Mouse (Mus musculus): ENCODE data around the gene Mybbp1a. TPM values are rescaled to one million over a fixed set of nuclear protein-coding genes. Genes with fewer than 3 reads are reported as not detected.
"Not testable (repeated sequence)": the region's sequence is repeated elsewhere in the genome, so short reads cannot be mapped to it uniquely, and the experiment has no call there.

The Mybbp1a gene
- polyA plus RNA-seq, 1 experiment from 2014 or later: 236 TPM

- H3K27ac ChIP-seq (replicated peaks): peak overlapping the region; percentile 73
- WGBS: 2% methylated on average over 4 of the region's 4 CpGs
- no peaks in the 10 kb centered on the region for H3K36me3 ChIP-seq
- peaks cover 32% of the 10 kb centered on the region for H3K27me3 ChIP-seq (ENCODE audit: low read depth, poor library complexity, severe bottlenecking)
- H3K9me3 ChIP-seq (replicated peaks): no peaks in the 10 kb centered on the region
- peaks cover 19% of the 10 kb centered on the region for H3K4me1 ChIP-seq
- DNase-seq (ENCODE audit: low spot score): peak; percentile 35
- H3K4me3 ChIP-seq: no peak overlapping the region
Observed at GRCm38 (mm10) chr11:72417376-72417775, 23.8 kb upstream of the Mybbp1a start.

DNA sequence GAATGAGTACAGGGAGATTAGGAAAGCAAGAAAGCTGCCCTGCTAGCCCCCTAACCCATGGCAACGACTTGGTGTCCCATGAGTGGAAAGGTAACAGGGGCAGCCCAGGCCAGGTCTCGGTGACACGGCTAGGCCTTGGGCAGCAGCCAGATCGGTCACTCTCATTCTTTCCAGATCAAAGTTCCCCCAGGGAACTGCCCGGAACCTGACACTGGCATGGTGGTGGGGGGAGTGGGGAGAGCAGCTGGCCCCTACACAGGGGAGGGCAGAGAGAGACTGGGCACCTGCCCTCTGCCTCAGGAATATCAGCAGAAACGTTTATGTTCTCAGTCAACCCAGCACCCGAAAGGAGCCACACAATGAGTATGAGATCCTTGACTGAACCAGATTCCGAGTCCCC, 22.9 kb upstream of the Mybbp1a start:
- H3K27me3 ChIP-seq (ENCODE audit: low read depth, poor library complexity, severe bottlenecking): peaks cover 24% of the 10 kb centered on the region

DNA sequence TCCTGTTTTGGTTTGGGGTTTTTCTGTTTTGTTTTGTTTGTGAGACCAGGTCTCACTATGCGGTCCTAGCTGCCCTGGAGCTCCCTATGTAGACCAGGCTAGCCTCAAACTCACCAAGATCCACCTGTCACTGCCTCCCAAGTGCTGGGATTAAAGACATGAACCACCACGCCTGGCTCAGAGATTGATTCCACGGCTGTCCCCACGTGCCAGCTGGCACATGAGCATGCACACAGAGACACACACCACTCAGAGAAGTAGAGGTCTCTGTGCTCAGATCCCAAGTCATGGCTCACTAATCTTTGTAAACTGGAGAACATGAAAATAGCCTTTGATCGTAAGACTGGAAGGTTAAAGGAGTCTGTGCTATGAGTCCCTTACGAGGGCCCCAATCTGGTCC, 22.1 kb upstream of the Mybbp1a start:
- DNase-seq (ENCODE audit: low spot score): no peak
- Histone ChIP-seq H3K4me3 (no peak overlapping the region), H3K9me3 (replicated peaks) (no peaks in the 10 kb centered on the region), H3K36me3 (no peaks in the 10 kb centered on the region), H3K27me3 (ENCODE audit: low read depth, poor library complexity, severe bottlenecking) (peaks cover 16% of the 10 kb centered on the region), H3K4me1 (peaks cover 19% of the 10 kb centered on the region), H3K27ac (replicated peaks) (no peak overlapping the region)
- WGBS: 92% methylated on average over 6 of the region's 6 CpGs

More for the DNA sequence above, 22.9 kb upstream of the Mybbp1a start:
- H3K9me3 ChIP-seq (replicated peaks): no peaks in the 10 kb centered on the region
- no peak for DNase-seq (ENCODE audit: low spot score)
- no peak overlapping the region for H3K4me3 ChIP-seq
- peak overlapping the region; percentile 73 for H3K27ac ChIP-seq (replicated peaks)
- whole genome bisulfite sequencing: 48% methylated on average over 8 of the region's 8 CpGs
- peaks cover 19% of the 10 kb centered on the region for H3K4me1 ChIP-seq
- no peaks in the 10 kb centered on the region for H3K36me3 ChIP-seq

DNA sequence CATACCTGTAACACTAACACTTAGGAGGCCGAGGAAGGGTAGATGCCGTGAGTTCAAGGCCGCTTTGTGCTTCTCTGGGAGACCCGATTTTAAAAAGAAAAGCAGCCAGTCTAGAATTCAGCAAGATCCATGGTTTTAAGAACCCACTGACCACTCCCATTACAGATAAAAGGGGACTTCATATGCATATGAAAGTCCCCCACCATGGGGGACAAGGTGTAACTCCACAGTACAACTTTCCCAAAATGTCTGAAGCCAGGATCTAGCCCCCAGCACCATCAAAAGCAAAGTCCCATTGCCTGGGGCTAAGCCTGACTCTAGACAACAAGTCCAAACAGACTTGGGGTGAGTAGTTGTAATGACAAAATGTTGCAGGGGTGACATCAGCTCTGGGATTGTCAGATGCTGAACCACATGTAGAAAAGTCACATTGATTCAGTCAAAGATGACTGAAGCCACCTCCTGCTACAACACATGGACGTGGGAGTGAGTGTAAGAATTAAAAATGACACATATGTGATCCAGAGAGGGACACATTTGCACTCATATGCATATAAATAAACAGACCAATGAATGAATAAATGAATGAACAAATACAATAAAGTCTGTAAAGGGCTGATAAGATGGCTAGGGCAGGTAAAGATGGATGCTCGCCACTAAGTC, 20.6 kb upstream of the Mybbp1a start:
- Histone ChIP-seq H3K4me3 (no peak overlapping the region), H3K9me3 (replicated peaks) (0 out of 2 replicates have a peak, but pooled peaks cover 3% of the 10 kb centered on the region)
- WGBS: 86% methylated on average over 6 of the region's 6 CpGs

DNA sequence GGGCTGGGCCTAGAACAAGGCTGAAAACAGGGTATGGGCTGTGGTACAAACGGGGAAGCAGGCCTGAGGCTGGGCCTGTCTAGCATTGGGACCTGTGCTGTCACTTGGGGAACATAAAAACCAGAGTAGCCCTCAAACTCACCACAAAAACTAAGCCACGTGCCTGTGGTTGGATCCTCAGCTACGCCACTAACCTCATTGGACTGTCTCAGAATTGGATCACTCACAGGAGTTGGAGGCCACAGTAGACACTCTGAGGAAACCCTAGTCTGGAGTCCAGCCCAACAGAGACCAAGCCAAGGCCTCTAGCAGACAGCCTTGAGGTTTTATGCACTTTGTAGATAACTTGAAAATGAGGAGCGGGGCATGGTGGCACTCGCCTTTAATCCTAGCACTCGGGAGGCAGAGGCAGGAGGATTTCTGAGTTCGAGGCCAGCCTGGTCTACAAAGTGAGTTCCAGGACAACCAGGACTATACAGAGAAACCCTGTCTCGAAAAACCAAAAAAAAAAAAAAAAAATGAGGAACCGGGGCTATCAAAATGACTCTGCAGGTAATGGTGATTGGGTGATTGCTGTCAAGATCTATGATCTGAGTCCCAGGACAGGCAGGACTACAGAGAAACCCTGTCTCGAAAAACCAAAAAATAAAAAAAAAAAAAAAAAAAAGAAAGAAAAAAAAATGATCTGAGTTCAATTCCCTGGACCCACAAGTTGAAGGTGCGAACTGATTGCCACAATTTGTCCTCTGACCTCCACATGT, 19.5 kb upstream of the Mybbp1a start:
- 91% methylated on average over 11 of the region's 11 CpGs for WGBS
- Histone ChIP-seq H3K27me3 (ENCODE audit: low read depth, poor library complexity, severe bottlenecking) (no peaks in the 10 kb centered on the region), H3K27ac (replicated peaks) (no peak overlapping the region), H3K4me3 (no peak overlapping the region), H3K9me3 (replicated peaks) (0 out of 2 replicates have a peak, but pooled peaks cover 3% of the 10 kb centered on the region), H3K36me3 (no peaks in the 10 kb centered on the region), H3K4me1 (peaks cover 18% of the 10 kb centered on the region)
- DNase-seq (ENCODE audit: low spot score): no peak

More for the DNA sequence above, 20.6 kb upstream of the Mybbp1a start:
- Histone ChIP-seq H3K4me1 (peaks cover 19% of the 10 kb centered on the region), H3K27me3 (ENCODE audit: low read depth, poor library complexity, severe bottlenecking) (no peaks in the 10 kb centered on the region), H3K27ac (replicated peaks) (no peak overlapping the region), H3K36me3 (no peaks in the 10 kb centered on the region)
- no peak for DNase-seq (ENCODE audit: low spot score)

DNA sequence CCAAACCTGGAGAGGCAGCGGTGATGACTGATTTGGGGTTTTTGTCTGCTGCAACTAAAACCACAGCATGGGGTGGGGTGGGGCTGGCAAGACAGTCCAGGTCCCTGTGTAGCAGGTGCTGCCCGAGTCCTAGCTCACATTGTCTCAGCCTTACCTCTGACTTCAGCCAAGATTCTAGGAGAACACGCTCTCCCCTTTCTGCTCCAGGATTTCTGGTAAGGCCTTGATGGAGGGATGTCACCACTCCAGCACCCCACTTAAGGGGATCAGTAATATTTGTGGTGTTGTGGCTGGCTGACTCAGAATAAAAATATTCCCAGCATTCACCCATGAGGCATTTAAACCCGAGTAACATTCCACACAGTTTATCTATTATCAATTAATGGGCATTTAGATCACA, 17.5 kb upstream of the Mybbp1a start:
- WGBS: 91% methylated on average over 4 of the region's 4 CpGs
- Histone ChIP-seq H3K4me1 (no peaks in the 10 kb centered on the region; the same call in 1 of the 2 replicates), H3K27me3 (ENCODE audit: low read depth, poor library complexity, severe bottlenecking) (no peaks in the 10 kb centered on the region), H3K27ac (replicated peaks) (no peak overlapping the region), H3K9me3 (replicated peaks) (peaks cover 3% of the 10 kb centered on the region; the same call in 1 of the 2 replicates), H3K36me3 (no peaks in the 10 kb centered on the region), H3K4me3 (no peak overlapping the region)
- no peak for DNase-seq (ENCODE audit: low spot score)

DNA sequence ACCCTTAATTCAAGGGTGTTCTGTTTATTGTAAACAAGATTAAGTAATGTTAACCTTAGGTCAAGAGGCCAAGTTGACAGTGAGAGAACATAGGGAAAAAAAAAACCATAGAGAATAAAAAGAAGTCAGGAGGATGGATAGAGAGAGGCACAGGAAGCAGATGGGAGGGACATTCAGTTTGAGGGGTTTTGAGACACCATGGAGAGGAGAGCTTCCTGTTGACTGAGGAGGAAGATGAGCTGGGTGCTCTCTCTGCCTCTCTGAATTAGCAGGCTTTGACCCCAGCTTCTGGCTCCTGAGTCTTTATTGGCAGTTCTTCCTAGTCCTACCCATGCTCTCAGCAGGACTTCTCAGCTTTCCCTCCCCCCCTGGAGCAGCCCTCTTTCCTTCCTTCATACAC, 16.0 kb upstream of the Mybbp1a start:
- Histone ChIP-seq H3K9me3 (replicated peaks) (peaks cover 3% of the 10 kb centered on the region; the same call in 1 of the 2 replicates), H3K27me3 (ENCODE audit: low read depth, poor library complexity, severe bottlenecking) (no peaks in the 10 kb centered on the region), H3K4me1 (no peaks in the 10 kb centered on the region; the same call in 1 of the 2 replicates), H3K4me3 (no peak overlapping the region), H3K36me3 (no peaks in the 10 kb centered on the region), H3K27ac (replicated peaks) (no peak overlapping the region)
- no peak for DNase-seq (ENCODE audit: low spot score)

DNA sequence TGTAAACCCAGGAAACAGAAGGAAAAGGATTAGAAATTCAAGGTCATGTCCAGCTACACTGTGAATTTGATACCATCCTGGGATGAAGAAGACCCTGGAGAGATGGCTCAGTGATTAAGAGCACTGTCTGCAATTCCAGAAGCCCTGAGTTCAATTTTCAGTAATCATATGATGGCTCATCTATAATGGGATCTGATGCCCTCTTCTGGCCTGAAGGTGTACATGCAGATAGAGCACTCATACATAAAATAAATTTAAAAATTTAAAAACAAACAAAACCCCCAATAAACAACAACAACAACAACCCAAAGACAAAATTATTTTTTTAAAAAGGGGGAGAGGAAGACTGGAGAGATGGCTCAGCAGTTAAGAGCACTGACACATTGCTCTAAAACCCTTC, 14.3 kb upstream of the Mybbp1a start:
- Histone ChIP-seq H3K27me3 (ENCODE audit: low read depth, poor library complexity, severe bottlenecking) (no peaks in the 10 kb centered on the region), H3K4me1 (no peaks in the 10 kb centered on the region; the same call in 1 of the 2 replicates), H3K9me3 (replicated peaks) (peaks cover 3% of the 10 kb centered on the region; the same call in 1 of the 2 replicates), H3K4me3 (no peak overlapping the region), H3K36me3 (no peaks in the 10 kb centered on the region), H3K27ac (replicated peaks) (no peak overlapping the region)
- no peak for DNase-seq (ENCODE audit: low spot score)

GRCm38 (mm10) chr11:72428694-72429093, 12.5 kb upstream of the Mybbp1a start:
- Histone ChIP-seq H3K27me3 (ENCODE audit: low read depth, poor library complexity, severe bottlenecking) (no peaks in the 10 kb centered on the region), H3K4me1 (no peaks in the 10 kb centered on the region; the same call in 1 of the 2 replicates), H3K36me3 (no peaks in the 10 kb centered on the region), H3K4me3 (no peak overlapping the region), H3K9me3 (replicated peaks) (peaks cover 3% of the 10 kb centered on the region; the same call in 1 of the 2 replicates), H3K27ac (replicated peaks) (no peak overlapping the region; the same call in 1 of the 2 replicates)
- WGBS: 1% methylated on average over 5 of the region's 5 CpGs
- DNase-seq (ENCODE audit: low spot score): peak; percentile 72

DNA sequence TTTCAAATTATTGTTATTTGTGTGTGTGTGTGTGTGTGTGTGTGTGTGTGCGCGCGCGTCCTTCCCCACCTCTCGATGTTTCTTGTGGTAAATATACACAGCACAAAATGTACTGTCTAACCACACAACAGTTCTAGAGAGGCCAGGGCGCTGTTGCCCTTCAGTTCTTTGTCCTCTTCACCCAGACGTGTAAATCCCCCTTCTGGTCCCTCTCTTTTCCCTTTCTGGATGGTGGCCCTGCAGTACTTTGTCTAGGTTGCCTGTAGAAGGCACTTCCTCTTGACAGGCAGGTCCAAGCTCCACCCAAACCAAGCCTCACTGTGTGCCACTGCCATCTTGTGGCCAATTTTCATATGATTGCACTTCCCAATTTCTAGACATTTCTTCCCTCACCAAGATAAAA, 11.9 kb upstream of the Mybbp1a start:
- Histone ChIP-seq H3K4me3 (peak overlapping the region; percentile 31), H3K27ac (replicated peaks) (peak overlapping the region; percentile 59; the same call in 1 of the 2 replicates), H3K4me1 (no peaks in the 10 kb centered on the region; the same call in 1 of the 2 replicates), H3K9me3 (replicated peaks) (peaks cover 1% of the 10 kb centered on the region; the same call in 1 of the 2 replicates), H3K27me3 (ENCODE audit: low read depth, poor library complexity, severe bottlenecking) (no peaks in the 10 kb centered on the region), H3K36me3 (no peaks in the 10 kb centered on the region)
- 57% methylated on average over 7 of the region's 7 CpGs for WGBS
- DNase-seq (ENCODE audit: low spot score): peak; percentile 73

- 67% methylated on average over 9 of the region's 9 CpGs for WGBS
- not testable (repeated sequence) for DNase-seq (ENCODE audit: low spot score); H3K36me3 ChIP-seq; H3K4me1 ChIP-seq; H3K4me3 ChIP-seq; H3K27ac ChIP-seq (replicated peaks); H3K9me3 ChIP-seq (replicated peaks); H3K27me3 ChIP-seq (ENCODE audit: low read depth, poor library complexity, severe bottlenecking)
Observed at GRCm38 (mm10) chr11:72430311-72431068, 10.7 kb upstream of the Mybbp1a start.

DNA sequence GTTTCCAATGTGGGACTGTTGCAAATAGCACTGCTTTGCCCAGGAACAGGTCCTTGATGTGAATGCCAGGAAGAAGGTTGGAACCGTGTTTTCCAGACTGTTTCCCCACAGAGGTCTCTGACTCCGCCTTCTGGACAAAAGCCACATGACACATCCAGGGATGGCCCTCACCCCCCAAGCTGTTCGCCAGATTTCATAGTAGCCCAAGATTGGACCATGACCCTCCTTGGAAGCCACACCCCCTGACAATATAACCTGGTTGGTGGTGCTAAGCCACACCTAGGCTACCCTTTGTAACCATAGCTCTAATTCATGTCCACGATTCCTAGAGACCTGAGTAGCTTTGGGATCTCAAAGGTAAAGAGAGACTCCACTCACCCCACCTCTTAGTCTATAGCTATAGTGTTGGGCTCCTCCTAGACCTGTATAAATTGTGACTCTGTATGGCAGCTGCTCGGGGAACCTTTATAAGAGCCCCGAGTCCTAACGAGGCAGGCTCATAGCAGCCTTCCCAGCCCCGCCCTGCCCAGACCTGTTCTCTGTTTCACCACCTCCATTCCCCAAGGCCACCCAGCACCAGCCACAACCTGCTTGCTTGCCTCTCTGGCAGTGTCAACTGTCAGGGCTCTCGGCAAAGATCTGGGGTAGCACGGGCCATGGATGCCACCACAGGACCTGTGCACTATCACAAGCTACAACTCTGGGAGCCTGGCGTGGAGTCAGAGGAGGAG, 6.0 kb upstream of the Mybbp1a start, which contains the start of gene Ggt6:
Gene Ggt6, plus strand, starts transcription at position 564 of the 731 bp plus-strand sequence.
- H3K9me3 ChIP-seq (replicated peaks): no peaks in the 10 kb centered on the region
- no peak for DNase-seq (ENCODE audit: low spot score)
- 0 out of 2 replicates have a peak, but pooled peaks cover 4% of the 10 kb centered on the region for H3K27me3 ChIP-seq (ENCODE audit: low read depth, poor library complexity, severe bottlenecking)
- H3K4me1 ChIP-seq: peaks cover 12% of the 10 kb centered on the region
- no peaks in the 10 kb centered on the region for H3K36me3 ChIP-seq
- WGBS: 70% methylated on average over 11 of the region's 11 CpGs
- peak within 1 kb of the TSS; percentile 33; the same call in 1 of the 2 replicates for H3K27ac ChIP-seq (replicated peaks)
- no peak within 1 kb of the TSS for H3K4me3 ChIP-seq
